Mouse (Mus musculus): ENCODE results near the gene Arid5b.
A peak's percentile ranks its signal among the peaks of the same experiment; 100 is the strongest.

Gene Arid5b

GRCm38 (mm10) chr10:68278632-68279361 lies at the start of gene Arid5b:
Arid5b (minus strand) TSS chr10:68278740.
- DNase-seq: peak; percentile 12 to 30

- DNase-seq: no peak
Observed at GRCm38 (mm10) chr10:68325378-68325777, 46.8 kb upstream of the Arid5b start.

- no peak for DNase-seq
Observed at GRCm38 (mm10) chr10:68324061-68324460, 45.5 kb upstream of the Arid5b start.

GRCm38 (mm10) chr10:68323167-68323566 lies 44.6 kb upstream of the Arid5b start:
- DNase-seq: no peak

- no peak for DNase-seq
Observed at GRCm38 (mm10) chr10:68320986-68321385, 42.4 kb upstream of the Arid5b start.

GRCm38 (mm10) chr10:68320496-68320895 lies 42.0 kb upstream of the Arid5b start:
- no peak for DNase-seq

GRCm38 (mm10) chr10:68319438-68319837 lies 40.9 kb upstream of the Arid5b start:
- DNase-seq: no peak

- DNase-seq: no peak
Observed at GRCm38 (mm10) chr10:68318438-68318979, 40.0 kb upstream of the Arid5b start.

GRCm38 (mm10) chr10:68312734-68313133 lies 34.2 kb upstream of the Arid5b start:
- no peak for DNase-seq

- DNase-seq: no peak
Observed at GRCm38 (mm10) chr10:68301013-68301412, 22.5 kb upstream of the Arid5b start.

- DNase-seq: no peak
Observed at GRCm38 (mm10) chr10:68289465-68289864, 10.9 kb upstream of the Arid5b start.

GRCm38 (mm10) chr10:68282466-68283391 lies 4.2 kb upstream of the Arid5b start:
- peak; percentile 55 to 68 for DNase-seq

GRCm38 (mm10) chr10:68281775-68282106 lies 3.2 kb upstream of the Arid5b start:
- no peak for DNase-seq

- DNase-seq: no peak
Observed at GRCm38 (mm10) chr10:68281076-68281774, 2.7 kb upstream of the Arid5b start.

- peak; percentile 41 to 59 for DNase-seq
Observed at GRCm38 (mm10) chr10:68279516-68280501, 1.3 kb upstream of the Arid5b start.

GRCm38 (mm10) chr10:68277671-68278151 lies 829 bp downstream of the Arid5b start:
- peak; percentile 9 to 23 for DNase-seq

GRCm38 (mm10) chr10:68276976-68277441 lies 1.5 kb downstream of the Arid5b start:
- peak; percentile 49 to 65 for DNase-seq

GRCm38 (mm10) chr10:68276350-68276975 lies 2.1 kb downstream of the Arid5b start:
- peak; percentile 56 to 66 for DNase-seq

GRCm38 (mm10) chr10:68274900-68275760 lies 3.4 kb downstream of the Arid5b start:
- DNase-seq: peak; percentile 9 to 13

- no peak for DNase-seq
Observed at GRCm38 (mm10) chr10:68269789-68270188, 8.8 kb downstream of the Arid5b start.
